Mouse (Mus musculus) mouse embryonic stem cell (cell line): ENCODE measurements at regions not wholly inside any gene's neighbourhood (a gene's known extent, or its start where the extent isn't known, plus 50 kb on each side); places are given as distances from the start of the nearest gene placed in this dataset.

ENCODE experiments used
- in situ Hi-C, 2 experiments: fragments of 300-500 bp; cut with MboI; formaldehyde crosslinking; loops; 1 replicate in 1 of 2; 3 replicates in 1 of 2; pipeline ENCODE4 v1.14.3; 2019 to 2020; ENCODE audit warnings: low sequenced_read_pairs in 2 of 2, low pct_unique_long_range_greater_than_20kb in 1 of 2, mixed read lengths in 1 of 2; ENCODE audit not compliant: unreplicated experiment in 1 of 2

DNA sequence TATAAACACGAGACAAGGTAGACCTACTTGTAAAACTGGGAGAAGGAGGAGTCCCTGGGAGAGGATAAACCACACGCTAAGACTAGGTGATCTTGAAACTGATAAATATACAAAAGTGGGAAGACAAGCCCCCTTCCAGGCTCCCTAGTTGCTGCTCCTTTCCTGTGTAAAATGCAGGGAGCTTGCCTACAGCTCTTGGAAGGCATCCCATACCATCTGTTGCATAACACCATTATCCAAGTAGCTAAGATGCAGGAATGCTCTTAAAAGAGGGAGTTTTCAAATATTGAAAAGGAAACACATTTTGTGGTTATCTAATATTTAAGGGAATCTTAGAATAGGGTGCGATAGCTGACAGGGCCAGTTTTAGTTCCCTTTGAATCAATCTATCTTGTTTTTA is 406.6 kb downstream of the Hs3st1 start:
- in situ Hi-C loops, result no loop called here

GRCm38 (mm10) chr5:39347019-39347418 is 408.3 kb downstream of the Hs3st1 start:
- in situ Hi-C loops, result no loop called here

GRCm38 (mm10) chr5:39337917-39338316 is 417.4 kb downstream of the Hs3st1 start:
- in situ Hi-C loops, result no loop called here

DNA sequence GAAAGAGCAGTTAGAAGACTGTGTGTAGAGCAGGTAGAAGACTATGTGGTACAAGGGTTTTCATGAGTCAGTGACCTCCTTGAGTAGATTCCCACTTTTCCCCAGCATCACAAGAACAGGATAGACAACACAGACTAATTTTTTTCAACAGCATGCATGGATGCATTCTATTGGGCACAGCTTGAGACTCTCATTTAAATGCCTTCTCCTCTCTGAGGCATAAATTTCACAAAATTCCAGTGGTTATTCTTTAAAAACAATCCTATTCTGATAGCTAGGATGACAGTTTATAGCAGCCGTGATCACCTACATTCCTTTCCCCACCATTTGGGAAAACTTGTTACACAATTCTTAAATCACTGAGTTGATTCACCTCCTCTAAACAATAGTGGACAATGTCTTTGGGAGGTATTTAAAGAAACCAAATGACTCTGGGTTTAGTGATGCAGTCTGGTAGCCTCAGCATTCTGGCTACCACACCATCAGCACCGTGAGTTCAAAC is 418.7 kb downstream of the Hs3st1 start:
- in situ Hi-C loops, result no loop called here

- in situ Hi-C loops, result no loop called here
These were observed 420.0 kb downstream of the Hs3st1 start for GRCm38 (mm10) chr5:39335321-39335720.

- in situ Hi-C loops, result no loop called here
These were observed 421.0 kb downstream of the Hs3st1 start for GRCm38 (mm10) chr5:39334241-39334640.

DNA sequence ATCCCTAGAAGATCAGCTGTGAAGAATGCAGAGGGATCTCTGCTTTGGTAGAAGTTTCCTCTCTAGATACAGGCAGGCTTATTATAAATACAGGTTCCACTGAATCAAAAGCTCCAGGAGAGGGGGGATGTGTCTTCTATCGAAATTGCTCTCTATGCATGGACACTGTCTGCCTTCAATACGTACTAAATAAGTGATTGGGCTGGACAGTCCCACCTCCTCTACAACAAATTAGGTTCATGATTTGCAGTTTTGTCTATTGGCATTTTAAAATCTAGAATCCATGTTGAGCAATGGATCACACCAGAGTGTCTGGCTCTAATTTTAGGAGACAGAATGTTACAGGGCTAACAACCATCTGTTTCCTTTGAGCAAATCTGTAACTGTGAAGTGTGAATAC is 429.9 kb downstream of the Hs3st1 start:
- in situ Hi-C loops, result no loop called here

- in situ Hi-C loops, result no loop called here
These were observed 438.8 kb downstream of the Hs3st1 start for GRCm38 (mm10) chr5:39316478-39316877.

- in situ Hi-C loops, result no loop called here
These were observed 434.6 kb upstream of the Clnk start for GRCm38 (mm10) chr5:39311211-39311610.

GRCm38 (mm10) chr5:39305794-39306193 is 429.2 kb upstream of the Clnk start:
- in situ Hi-C loops, result no loop called here

DNA sequence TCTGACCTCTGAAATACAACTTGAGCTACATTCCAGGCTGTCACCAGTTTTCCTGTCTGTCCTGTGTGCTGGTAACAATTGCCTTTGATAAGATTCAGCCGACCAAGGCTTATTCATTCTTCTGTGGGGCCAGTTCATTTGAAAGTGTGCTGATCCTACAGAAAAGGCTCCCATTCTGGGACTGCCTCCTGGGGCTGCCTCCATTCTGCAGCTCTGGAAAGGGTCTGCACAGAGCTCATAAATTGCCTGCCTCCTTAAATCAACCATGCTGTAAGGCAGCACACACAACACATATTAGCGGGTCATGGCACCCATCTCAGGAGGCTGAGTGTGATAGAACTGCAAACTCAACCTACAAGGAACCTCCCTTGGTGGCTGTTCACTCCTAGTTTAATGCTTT is 416.2 kb upstream of the Clnk start:
- in situ Hi-C loops, result no loop called here

GRCm38 (mm10) chr5:39281021-39281420 is 404.4 kb upstream of the Clnk start:
- in situ Hi-C loops, result no loop called here

- in situ Hi-C loops, result no loop called here
These were observed 397.2 kb upstream of the Clnk start for GRCm38 (mm10) chr5:39273710-39274385.

GRCm38 (mm10) chr5:39267106-39267505 is 390.5 kb upstream of the Clnk start:
- in situ Hi-C loops, result no loop called here

DNA sequence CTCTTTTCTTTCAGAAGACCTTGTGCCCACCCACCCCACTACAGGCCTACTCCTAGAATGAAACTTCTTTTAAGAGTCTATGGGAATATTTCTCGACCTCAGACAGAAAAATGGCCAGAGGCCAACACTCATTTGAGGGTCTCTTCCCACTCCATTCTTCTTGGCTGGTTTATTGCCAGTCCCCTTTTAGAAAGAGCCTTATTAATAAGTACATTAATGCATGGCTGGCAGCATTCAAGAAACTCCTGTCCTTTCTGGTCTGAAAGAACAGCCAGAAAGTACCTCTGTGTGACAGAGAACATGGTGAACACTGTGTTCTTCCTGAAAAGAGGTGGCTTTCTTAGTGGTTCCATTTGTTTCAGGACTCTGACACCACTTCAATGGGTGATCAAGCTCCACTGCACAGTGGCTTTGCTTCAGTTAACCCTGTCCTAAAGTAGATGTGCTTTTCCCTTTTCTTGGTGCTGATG is 384.1 kb upstream of the Clnk start:
- in situ Hi-C loops, result no loop called here

- in situ Hi-C loops, result no loop called here
These were observed 381.1 kb upstream of the Clnk start for GRCm38 (mm10) chr5:39257745-39258144.

- in situ Hi-C loops, result no loop called here
These were observed 375.6 kb upstream of the Clnk start for GRCm38 (mm10) chr5:39252206-39252605.

DNA sequence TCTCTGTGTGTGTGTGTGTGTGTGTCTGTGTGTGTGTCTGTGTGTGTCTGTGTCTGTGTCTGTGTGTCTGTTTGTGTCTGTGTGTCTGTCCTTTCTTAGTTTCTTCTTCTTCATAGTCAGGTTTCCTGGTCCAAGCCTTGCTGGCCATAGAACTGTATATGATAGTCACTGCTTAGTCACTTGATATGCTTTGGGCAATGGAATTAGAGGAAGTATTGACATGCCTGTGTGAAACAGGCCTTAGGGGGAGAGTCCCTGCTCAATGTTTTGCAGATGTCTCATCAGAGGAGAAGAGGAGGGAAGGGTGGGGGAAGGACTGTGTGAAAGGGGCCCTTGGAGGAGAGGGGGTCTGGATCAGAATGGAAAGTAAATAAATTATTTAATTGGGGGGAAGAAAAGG is 374.4 kb upstream of the Clnk start:
- in situ Hi-C loops, result no loop called here

GRCm38 (mm10) chr5:39219698-39220097 is 343.1 kb upstream of the Clnk start:
- in situ Hi-C loops, result loop anchor here in 1 of 2 experiments (25.0 kb wide), 1 partner anchor 432 kb away; no protein-coding TSS in a partner anchor

- in situ Hi-C loops, result loop anchor here in 1 of 2 experiments (25.0 kb wide), 1 partner anchor 429 kb away; no protein-coding TSS in a partner anchor
These were observed 339.7 kb upstream of the Clnk start for GRCm38 (mm10) chr5:39216326-39216725.
